Mouse (Mus musculus): ENCODE measurements around the gene Rnd3. TPM values are rescaled to one million over a fixed set of nuclear protein-coding genes. Genes with fewer than 3 reads are reported as not detected.

The Rnd3 gene
- total and polyA plus RNA-seq, 3 experiments: not detected

DNA sequence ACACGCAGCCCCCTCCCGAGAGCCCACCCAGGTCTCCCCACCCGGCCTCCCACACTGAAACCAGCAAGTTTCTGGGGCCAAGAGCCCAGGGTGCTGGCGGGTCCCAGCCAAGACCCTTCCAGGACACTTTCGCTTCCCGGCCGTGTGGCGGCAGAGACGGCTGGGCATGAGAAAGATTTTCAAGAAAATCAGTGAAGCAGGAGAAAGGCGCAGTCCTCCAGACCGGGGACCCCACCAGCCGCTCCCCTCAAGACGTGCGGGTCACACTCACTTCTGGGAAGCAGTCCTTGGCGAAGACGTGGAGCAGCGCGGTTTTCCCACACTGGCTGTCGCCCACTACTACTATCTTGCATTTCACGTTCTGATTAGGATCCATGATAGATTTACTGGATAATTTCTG is 457 bp downstream of the Rnd3 start:
- no peak overlapping the region for H3K9ac ChIP-seq (ENCODE audit: control insufficient read depth, low read depth, low read length, poor library complexity, severe bottlenecking)
- no peak for TF ChIP-seq NRF1 (IDR thresholded peaks at IDR 0.05; ENCODE audit: insufficient read depth, low read depth, low read length, poor library complexity, severe bottlenecking)
- no peak for TF ChIP-seq MEF2A (IDR thresholded peaks at IDR 0.05; ENCODE audit: extremely low read depth, insufficient replicate concordance, low read depth, low read length, poor library complexity, severe bottlenecking)
- no peak for TF ChIP-seq MAFK (IDR thresholded peaks at IDR 0.05; ENCODE audit: borderline replicate concordance, low read depth, low read length)
- TF ChIP-seq TAL1 (IDR thresholded peaks at IDR 0.05; ENCODE audit: low read length): no peak
- no peaks in the 10 kb centered on the region for H3K9me3 ChIP-seq (replicated peaks; ENCODE audit: insufficient read depth, low read length)
- H3K36me3 ChIP-seq (ENCODE audit: control insufficient read depth in 1 of 2, insufficient read depth in 2 of 2, low read length in 2 of 2): no peaks in the 10 kb centered on the region
- no peaks in the 10 kb centered on the region for H3K4me1 ChIP-seq (ENCODE audit: control insufficient read depth in 1 of 2, insufficient read depth in 2 of 2, low read length in 2 of 2)
- no peaks in the 10 kb centered on the region for H3K79me2 ChIP-seq (ENCODE audit: control insufficient read depth, insufficient read depth, low read length, poor library complexity)
- no peak overlapping the region for H3K4me3 ChIP-seq (ENCODE audit: control insufficient read depth in 1 of 2, insufficient read depth in 1 of 2, low read depth in 2 of 2, low read length in 2 of 2)
- no peak for DNase-seq (ENCODE audit: low read depth, low spot score)
- H3K27me3 ChIP-seq (ENCODE audit: control insufficient read depth in 1 of 2, insufficient read depth in 2 of 2, low read length in 2 of 2): no peaks in the 10 kb centered on the region
- H3K27ac ChIP-seq (ENCODE audit: control insufficient read depth, low read depth, low read length): no peak overlapping the region

DNA sequence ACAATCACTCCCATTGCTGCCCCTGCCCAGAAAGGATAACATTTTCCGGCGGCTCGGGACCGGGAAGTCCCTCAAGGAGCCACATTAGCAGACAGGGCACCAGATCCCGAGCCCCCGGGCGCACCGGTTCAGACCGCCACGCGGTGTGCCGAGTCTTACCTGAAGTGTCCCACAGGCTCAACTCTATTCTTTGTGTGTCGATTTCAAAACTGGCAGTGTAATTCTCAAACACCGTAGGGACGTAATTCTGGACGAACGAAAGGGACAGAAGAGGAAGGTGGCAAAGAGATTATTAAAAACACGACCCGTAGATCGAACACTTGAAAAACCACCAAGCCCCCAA is 875 bp downstream of the Rnd3 start:
- no peak for DNase-seq (ENCODE audit: low read depth, low spot score)
- Histone ChIP-seq H3K27me3 (ENCODE audit: control insufficient read depth in 1 of 2, insufficient read depth in 2 of 2, low read length in 2 of 2) (no peaks in the 10 kb centered on the region), H3K4me3 (ENCODE audit: control insufficient read depth in 1 of 2, insufficient read depth in 1 of 2, low read depth in 2 of 2, low read length in 2 of 2) (no peak overlapping the region), H3K9me3 (replicated peaks; ENCODE audit: insufficient read depth, low read length) (no peaks in the 10 kb centered on the region), H3K27ac (ENCODE audit: control insufficient read depth, low read depth, low read length) (no peak overlapping the region), H3K36me3 (ENCODE audit: control insufficient read depth in 1 of 2, insufficient read depth in 2 of 2, low read length in 2 of 2) (no peaks in the 10 kb centered on the region), H3K4me1 (ENCODE audit: control insufficient read depth in 1 of 2, insufficient read depth in 2 of 2, low read length in 2 of 2) (no peaks in the 10 kb centered on the region), H3K79me2 (ENCODE audit: control insufficient read depth, insufficient read depth, low read length, poor library complexity) (no peaks in the 10 kb centered on the region), H3K9ac (ENCODE audit: control insufficient read depth, low read depth, low read length, poor library complexity, severe bottlenecking) (no peak overlapping the region)
- TF ChIP-seq SMC3 (IDR thresholded peaks at IDR 0.05; ENCODE audit: low read depth, low read length) (no peak), POLR2A (IDR thresholded peaks at IDR 0.05; ENCODE audit: control insufficient read depth in 1 of 2, insufficient read depth in 1 of 2, low read depth in 1 of 2, low read length in 2 of 2, poor library complexity in 1 of 2) (0 out of 4 replicates have a peak, but pooled peaks of 1 of the 2 experiments have one; percentile 19), CHD1 (IDR thresholded peaks at IDR 0.05; ENCODE audit: low read depth, low read length) (no peak)

DNA sequence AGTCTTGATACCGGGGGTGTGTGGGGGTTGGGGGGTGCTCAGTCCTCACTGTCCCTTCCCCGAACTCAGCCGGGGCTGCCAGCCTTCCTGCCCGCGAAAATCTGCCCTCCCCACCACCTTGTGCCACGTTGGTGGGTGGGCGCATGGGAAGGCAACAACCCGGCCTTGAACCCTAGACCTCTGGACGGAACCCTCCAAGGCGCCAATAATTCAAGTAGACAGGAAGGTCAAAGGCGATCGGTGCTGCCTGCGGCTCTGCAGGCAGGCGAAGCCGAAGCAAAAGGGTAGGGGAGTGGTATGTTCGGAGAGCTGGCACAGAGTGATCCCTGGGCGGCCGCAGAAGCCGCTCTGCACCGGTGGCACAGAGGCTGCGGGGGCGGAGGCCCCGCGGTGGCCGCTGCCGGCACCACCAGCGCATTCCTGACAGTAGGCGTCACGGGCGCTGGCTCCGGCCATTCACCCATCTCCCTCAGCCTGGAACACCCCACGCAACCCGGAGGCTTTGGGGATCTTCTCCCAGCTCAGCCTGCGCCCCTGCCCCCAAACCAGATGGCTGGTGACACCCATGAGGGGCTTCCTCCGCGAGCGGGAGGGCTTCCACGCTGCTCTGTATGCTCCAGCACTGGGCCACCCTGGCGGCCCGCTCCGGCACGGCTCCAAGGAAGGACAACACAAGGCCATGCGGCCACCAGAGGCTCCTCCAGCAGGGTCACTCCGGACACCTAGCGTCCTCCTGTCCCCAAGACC is 1.4 kb downstream of the Rnd3 start:
- H3K27ac ChIP-seq (ENCODE audit: control insufficient read depth, low read depth, low read length): no peak overlapping the region
- TF ChIP-seq MYB (IDR thresholded peaks at IDR 0.05; ENCODE audit: low read depth, low read length) (no peak), NELFE (IDR thresholded peaks at IDR 0.05; ENCODE audit: low read depth, low read length) (no peak), TAL1 (IDR thresholded peaks at IDR 0.05; ENCODE audit: low read length) (no peak), POLR2AphosphoS5 (IDR thresholded peaks at IDR 0.05; ENCODE audit: borderline replicate concordance, low read depth, low read length) (no peak), GATA1 (IDR thresholded peaks at IDR 0.05; ENCODE audit: low read depth, low read length) (no peak), ZNF384 (IDR thresholded peaks at IDR 0.05; ENCODE audit: low read depth, low read length) (no peak), NRF1 (IDR thresholded peaks at IDR 0.05; ENCODE audit: insufficient read depth, low read depth, low read length, poor library complexity, severe bottlenecking) (no peak), ELF1 (IDR thresholded peaks at IDR 0.05; ENCODE audit: low read depth, low read length) (no peak), MAZ (IDR thresholded peaks at IDR 0.05; ENCODE audit: low read depth, low read length) (no peak), KAT2A (conservative IDR thresholded peaks at IDR 0.05; ENCODE audit: low read depth, low read length) (no peak), E2F4 (IDR thresholded peaks at IDR 0.05; ENCODE audit: borderline replicate concordance, low read depth, low read length) (no peak), RAD21 (IDR thresholded peaks at IDR 0.05; ENCODE audit: low read depth, low read length) (no peak), EP300 (IDR thresholded peaks at IDR 0.05; ENCODE audit: low read depth in 1 of 2, low read length in 2 of 2) (no peak), CHD2 (IDR thresholded peaks at IDR 0.05; ENCODE audit: low read length) (no peak), HCFC1 (IDR thresholded peaks at IDR 0.05; ENCODE audit: low read depth, low read length) (no peak), SMC3 (IDR thresholded peaks at IDR 0.05; ENCODE audit: low read depth, low read length) (no peak)
- no peaks in the 10 kb centered on the region for H3K36me3 ChIP-seq (ENCODE audit: control insufficient read depth in 1 of 2, insufficient read depth in 2 of 2, low read length in 2 of 2)
- H3K9ac ChIP-seq (ENCODE audit: control insufficient read depth, low read depth, low read length, poor library complexity, severe bottlenecking): no peak overlapping the region
- H3K4me1 ChIP-seq (ENCODE audit: control insufficient read depth in 1 of 2, insufficient read depth in 2 of 2, low read length in 2 of 2): no peaks in the 10 kb centered on the region
- no peaks in the 10 kb centered on the region for H3K79me2 ChIP-seq (ENCODE audit: control insufficient read depth, insufficient read depth, low read length, poor library complexity)
- H3K4me3 ChIP-seq (ENCODE audit: control insufficient read depth in 1 of 2, insufficient read depth in 1 of 2, low read depth in 2 of 2, low read length in 2 of 2): no peak overlapping the region
- H3K9me3 ChIP-seq (replicated peaks; ENCODE audit: insufficient read depth, low read length): no peaks in the 10 kb centered on the region
- no peak for DNase-seq (ENCODE audit: low read depth, low spot score)
- H3K27me3 ChIP-seq (ENCODE audit: control insufficient read depth in 1 of 2, insufficient read depth in 2 of 2, low read length in 2 of 2): no peaks in the 10 kb centered on the region
